Mouse (Mus musculus): ENCODE results near the gene Pcp4l1.

GRCm38 (mm10) chr1:171195046-171195822, 834 bp downstream of the Pcp4l1 start:
- no peak for TF ChIP-seq CTCF (IDR thresholded peaks at IDR 0.05; ENCODE audit: low read depth)
- no peak for TF ChIP-seq EP300 (IDR thresholded peaks at IDR 0.05; ENCODE audit: low read depth)

Measured in heart, postnatal 0 days (tissue).